Mouse (Mus musculus) ZHBTc4 (cell line): ENCODE data around the gene Orc5.

Experiments used
- DNase-seq: peaks from one replicate; pipeline ENCODE4 v3.0.0-alpha.2; 2011; ENCODE audit warnings: low read depth, low spot score

Gene Orc5

DNA sequence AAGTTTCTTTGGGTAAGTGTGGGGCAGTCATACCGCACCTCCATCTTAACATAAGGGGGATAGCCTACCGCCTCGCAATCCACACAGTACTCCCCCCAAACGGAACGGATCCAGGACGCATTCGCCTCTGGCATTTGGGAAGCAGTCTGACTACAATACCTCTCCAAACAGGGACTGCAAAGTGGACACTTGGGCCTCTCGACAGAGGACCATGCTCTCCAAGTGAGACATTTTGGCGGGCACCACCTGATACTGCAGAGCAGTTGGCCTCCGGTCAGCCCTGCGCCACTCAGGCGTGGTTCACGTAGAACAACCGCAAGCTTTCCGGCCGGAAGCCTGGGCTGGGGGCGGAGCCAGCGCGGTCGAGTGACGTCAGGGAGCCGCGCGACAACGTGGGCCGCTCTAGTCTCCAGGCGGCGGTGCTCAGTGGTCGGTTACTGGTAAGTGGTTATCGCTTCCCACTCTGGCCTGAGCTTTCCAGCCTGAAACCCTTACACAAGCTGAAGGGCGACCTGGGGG, at the start of gene Orc5:
TSS of gene Orc5 (minus strand) at position 397 of the 519 bp plus-strand sequence.
- peak; percentile 97 for DNase-seq

DNA sequence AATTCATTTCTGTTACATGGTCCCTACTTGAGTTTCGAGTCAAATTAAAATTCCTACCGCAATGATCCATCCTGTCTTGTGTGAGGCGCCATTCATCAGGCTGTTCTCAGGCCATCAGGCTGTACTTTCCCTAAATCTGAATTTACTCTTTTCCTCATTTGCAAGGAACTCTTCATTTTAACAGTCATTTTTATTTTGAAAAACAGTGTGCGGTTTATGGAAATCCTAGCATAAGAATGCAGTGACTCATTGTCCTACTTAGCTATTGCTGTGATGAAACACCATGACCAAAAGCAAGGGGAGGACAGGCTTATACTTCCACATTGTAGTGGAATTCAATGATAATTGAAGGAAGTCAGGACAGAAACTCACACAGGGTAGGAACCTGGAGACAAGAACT, 46.8 kb upstream of the Orc5 start:
- no peak for DNase-seq

DNA sequence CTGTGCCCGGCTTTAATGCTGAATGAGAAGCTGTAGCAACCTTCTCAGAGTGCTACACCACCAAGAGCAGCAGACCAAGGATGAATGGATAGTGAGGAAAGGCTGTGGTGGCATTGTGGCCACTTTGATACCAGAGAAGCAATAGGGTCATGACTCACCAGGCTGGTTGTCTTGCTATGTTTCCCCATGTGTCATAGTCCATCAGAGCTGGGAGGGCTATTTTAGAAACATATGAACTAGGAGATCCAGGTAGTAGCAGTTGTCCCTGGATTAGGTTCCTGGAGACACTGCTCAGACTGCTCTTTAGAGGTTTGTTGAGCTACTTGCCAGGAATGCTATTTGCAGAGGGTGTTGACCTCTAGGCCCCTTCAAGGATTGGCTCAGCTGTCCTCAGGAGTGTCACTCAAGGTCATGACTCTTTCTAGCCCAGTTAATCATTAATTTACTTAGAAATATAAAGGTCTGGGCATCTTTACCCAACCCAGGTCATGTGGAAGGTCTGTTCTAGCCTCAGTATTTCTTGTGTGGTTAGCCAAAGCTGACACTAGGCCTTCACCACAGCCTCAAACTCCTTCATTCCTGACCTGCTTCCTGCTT, 39.2 kb upstream of the Orc5 start:
- DNase-seq = peak; percentile 25

DNA sequence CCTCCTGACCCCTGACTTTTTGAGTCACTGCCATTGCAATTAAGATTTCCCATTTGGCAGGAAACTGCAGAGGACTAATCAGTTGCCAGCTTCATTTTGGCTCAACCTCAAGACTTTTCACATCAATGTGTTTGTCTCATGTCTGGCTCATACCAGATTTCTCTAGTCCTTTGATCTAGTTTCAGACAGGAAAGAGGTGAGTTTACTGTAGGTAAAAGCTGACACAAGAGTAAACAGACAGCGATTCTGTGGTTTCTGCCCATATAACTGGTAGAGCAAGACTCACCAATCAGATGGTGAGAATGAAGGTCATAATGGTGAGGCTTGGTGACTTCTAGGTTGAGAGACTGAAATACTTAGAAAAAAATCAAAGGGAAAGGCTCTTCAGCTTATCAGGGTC, 37.3 kb upstream of the Orc5 start:
- DNase-seq = no peak

DNA sequence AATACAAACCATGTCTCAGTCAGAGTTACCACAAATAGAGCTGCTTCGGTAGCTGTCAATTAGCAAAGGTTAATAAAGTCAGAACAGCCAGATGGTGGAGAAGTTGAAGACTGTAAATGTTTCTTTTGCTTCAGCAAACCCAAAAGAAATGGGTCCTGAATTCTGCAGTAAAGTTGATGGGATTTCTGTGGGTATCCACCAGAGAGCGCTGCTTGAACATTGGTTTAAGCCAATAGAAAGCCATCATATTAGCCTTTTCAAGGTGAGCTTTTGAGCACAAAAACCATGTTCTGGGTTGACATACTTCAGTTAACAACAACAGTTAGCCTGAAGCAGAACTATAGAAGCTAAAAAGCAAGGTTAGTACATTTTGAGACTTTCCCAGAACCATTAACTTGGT, 34.3 kb upstream of the Orc5 start:
- DNase-seq = peak; percentile 12

DNA sequence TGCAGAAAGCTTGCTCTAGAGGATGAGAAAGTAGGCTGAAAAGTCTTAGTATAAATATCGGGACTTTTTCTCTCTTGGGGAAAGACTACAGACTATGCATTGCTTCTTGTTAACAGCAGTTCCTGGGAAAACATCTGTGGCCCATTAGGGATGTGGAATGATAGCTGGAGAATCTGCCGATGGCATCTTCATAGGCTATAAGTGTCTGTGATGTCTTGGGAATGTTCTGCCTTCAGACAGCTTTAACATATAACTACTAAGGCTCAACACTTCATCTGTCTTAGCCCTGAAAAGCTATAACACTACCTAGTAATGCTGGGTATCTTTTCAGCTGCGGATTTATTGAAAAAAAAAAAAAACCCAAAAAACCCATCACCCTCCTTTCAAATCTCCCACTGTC, 27.8 kb upstream of the Orc5 start:
- no peak for DNase-seq

DNA sequence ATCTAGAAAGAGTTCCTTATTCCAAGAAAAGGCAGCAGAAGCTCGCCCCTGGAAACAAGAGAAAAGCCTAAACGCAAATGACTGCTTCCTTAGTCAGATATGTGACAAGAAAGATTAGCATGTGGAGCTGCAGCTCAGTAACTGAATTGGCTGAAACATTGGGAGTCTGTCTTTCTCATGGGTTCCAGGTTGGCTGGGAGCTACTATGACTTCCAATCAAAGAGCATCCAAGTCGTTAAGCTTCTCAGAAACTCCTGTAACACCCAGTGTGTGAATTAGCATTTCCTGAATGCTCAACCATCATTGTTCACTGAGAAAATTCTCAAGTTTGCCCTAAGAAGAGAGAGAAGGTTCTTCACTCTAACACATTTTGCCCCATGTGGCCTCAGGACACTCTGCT, 24.5 kb upstream of the Orc5 start:
- DNase-seq = peak; percentile 40

DNA sequence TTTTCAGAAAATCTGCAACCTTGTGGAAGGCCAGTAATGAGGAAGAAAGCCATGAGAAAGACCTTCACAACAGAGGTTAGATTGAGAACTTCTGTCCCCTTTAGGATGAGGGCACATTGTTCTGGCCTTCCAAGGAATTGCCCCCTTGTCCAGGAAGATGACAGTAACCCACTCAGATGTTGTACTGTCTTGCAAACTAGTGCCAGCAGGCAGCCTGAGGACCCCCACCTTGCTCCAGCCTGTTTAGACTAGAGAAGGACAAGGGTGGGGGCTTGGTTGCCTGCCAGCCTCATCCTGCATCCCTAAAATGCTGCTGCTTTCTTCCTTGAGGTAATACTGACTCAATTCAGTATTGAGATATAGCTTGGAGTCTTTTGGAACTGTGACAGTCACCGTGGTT, 23.9 kb upstream of the Orc5 start:
- no peak for DNase-seq

DNA sequence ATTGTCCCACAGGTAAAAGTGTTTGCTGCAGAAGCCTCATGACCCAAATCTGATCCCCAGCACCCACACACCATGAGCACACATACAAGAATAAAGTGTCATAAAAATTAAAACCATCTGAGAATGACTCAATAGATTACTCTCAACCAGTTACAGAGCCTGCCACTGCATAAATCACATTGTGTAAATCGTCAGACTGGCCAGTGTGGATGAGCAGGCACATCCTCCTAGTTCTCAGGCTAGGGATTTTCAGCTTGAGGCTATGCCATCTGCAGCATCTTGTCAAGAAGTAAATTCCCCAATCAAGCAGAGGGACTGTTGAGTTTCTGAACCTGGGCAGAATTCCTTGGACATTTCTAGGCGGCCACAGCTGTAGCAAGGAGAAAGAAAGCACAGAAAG, 23.5 kb upstream of the Orc5 start:
- no peak for DNase-seq

DNA sequence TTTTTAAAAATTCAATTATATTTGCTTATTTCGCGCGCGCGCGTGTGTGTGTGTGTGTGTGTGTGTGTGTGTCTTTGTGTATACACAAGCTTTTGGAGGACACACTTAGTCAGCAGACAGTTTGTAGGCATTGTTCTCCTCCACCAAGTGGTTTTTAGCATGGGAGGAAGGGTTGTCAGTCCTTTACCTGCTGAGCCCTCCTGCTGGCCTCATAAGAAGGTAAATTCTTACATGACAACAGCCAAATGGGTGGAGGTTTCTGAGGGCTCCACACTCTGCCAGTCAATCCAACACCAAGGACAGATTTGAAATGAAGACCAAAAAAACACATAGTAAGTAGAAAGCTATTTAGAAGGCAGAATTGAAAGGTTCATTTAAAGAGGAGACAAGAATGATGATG, 22.7 kb upstream of the Orc5 start:
- peak; percentile 79 for DNase-seq

DNA sequence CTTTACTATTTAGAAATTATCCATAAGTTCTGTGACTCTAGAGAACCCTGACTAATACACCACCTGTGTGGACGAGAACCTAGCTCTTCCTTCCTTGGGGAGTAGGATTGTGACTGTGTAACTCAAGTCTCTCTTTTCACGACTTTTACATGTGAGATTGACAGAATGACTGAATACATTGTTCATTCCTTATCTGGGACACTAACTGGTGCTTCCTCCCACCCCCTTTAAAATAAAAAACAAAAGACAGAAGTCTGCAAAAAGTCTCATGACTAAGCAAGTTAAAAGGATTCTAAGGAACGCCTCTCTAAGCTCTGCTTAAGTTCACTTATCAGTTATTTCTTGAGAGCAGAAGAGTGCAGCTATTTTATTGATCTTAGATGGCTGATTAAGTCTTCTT, 22.2 kb upstream of the Orc5 start:
- DNase-seq = peak; percentile 57

DNA sequence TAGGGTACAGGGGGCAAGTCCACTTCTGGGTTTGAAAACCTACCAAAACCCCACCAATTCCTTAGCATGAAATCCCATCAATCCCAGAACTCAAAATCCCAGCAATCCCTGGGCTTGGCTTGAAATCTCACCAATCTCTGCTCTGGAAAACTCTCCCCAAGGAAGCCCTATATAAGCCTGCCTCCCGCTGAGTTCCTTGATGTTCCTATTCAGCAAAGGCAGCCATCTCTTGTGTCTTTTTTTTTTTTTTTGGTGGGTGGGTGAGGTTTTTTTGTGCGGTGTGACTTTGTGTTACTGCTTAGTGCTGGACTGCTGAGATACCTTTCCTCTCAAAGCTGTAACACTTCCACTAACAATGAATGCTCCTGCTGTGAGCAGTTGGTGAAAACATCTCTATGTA, 15.5 kb upstream of the Orc5 start:
- DNase-seq = peak; percentile 97

DNA sequence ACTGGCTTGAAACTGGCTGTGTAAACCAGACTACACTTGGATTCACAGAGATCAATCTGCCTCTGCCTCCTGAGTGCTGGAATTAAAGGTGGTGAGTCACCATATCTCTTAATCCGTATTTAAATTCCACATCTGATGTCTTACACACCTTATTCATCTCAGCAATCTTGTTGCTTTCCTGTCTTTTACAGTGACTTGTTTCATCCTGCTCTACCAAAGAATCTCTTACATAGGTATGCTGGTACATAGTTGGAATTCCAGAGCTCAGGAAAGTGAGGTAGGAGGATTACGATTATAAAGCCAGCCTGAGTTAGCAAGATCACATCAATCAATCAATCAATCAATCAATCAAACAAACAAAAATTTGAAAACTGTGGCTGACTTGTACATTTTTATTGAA, 9.6 kb upstream of the Orc5 start:
- DNase-seq = peak; percentile 54

DNA sequence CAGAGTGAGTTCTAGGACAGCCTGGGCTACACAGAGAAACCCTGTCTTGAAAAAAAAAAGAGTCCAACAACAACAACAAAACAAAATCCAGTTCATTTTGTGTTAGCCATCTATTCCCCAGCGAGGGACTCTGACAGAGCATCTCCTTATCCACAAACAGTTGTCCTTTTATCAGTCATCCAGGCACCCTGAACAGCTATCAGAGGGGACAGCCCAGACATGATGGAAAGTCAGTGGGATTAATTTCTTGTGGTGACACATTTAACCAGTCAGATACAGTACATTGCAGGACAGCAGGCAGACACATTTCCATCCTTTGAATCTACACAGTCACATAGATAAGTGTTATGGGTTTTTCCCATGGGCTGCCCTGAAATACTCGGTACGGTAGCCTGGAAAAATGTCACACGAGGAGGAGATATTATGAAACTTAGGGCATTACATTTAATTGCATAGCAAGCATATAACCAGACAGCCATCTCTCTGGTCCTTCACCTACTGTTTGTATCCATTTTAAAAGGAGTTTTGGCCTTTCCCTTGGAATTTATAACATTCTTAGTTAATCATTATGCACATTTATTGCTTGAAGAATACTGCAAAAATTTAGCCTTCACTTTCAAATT, 7.4 kb upstream of the Orc5 start:
- no peak for DNase-seq

DNA sequence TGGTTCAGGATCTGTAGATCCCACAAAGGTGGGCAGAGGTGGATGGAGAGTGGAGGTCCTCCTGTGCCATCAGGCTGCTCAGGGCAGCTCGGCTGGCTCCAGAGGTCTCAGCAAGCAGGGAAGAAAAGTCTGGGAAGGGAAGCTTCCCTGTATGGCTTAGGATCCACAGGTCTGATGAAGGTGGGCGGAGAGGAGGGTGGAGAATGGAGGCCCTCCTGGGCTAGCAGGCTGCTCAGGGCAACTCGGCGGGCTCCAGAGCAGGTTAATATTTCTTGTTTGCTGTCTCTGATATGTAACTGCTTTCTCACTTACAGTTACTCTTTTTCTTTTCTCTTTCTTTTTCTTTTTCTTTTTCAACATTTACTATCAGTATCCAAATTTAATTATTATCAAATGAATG, 6.5 kb upstream of the Orc5 start:
- DNase-seq = no peak

DNA sequence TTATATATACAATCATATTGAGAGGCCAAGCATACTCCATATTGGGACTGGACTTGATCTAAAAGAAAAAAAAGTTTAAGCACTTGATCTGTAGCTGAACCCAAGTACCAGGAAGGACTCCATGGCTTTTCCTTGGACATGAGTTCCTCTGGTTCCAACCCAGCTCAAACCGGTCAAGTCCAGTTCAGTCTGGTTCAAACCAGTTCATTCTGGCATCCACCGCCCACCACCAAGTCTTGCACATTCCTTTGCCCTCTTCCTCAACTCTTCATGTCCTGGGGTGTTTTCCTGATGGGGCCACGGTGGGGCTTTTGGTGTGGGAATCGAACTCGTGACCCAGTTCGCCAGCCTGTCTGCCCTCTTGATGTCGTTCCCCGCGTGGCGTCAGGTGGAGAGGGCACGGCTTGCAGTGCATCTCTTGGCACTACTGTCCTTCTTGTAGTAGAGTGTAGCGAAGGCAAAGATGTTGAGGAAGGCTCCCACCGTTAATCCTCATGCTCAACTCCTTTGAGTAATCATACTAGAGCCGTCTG, 2.1 kb upstream of the Orc5 start:
- peak; percentile 64 for DNase-seq

DNA sequence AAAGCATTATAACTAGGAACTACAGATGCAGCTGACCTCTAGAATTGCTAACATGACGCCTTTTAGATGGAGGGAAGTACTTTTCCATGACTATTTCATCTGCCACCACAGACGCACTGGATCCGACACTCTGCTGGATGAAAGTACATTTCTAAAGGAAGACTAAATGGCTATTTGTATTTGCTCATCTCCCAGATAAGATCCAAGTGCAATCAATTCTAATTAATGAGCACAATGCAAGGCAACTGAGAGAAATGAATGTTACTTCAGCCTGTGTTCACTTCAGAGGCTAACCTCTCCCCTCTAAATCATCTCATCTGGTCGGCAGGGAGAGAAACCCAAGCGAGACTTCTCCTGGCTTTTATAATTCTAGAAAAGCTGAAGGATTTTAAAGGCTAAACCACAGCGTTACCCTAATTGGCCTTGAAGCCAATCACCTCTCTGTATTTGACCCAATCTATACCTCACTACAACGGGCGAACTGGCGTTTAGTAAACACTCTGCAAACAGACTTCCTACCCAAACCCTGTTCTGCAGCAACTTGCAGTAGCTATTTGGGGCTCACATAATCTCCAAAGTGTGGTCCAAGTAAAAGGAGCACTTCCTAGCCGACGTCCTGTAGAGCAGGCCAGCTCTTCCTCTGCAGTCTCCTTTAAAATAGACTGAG, 730 bp downstream of the Orc5 start:
- no peak for DNase-seq

DNA sequence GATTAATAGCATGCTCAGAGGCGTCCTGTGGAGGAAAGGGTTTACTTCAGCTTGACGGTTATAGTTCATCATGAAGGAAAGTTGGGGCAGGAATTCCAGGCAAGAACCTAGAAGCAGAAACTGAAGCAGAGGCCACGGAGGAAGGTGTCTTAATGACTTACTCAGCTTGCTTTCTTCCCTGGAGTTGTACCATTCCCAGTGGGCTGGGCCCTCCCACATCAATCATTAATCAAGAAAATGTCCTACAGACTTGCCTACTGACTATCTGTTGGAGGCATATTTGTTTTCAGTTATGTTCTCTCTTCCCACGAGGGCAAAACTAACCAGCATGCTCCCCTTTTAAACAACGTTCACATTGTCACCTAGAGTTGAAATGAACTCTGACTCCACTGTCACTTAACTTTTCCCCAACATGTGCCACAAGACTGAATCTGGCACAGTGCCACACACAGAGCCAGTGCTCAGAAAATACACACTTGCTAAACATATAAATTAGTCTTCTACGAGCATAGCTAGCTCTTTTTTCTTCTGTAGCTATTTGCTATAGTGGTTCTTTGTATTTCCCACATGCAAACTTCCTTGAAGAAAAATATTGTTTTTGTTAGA, 1.6 kb downstream of the Orc5 start:
- peak; percentile 9 for DNase-seq

DNA sequence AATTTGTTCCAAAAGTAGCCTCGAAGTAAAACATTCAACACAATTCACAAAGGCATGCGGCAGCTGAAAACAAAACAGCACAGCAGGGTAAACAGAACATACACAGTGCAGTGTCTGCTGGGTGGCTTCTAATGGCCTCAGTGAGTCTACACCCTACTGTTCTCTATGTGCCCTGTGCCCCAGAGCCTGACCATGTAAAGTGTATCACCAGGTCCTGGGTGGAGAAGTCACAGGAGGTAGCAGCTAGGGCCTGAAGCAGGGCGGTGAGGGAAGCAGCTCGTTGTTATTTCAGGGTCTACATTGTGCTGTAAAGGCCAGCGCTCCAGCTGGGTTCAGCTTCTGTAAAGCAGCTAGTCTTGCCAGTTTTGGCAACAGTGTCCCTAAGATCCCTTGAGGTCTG, 3.7 kb downstream of the Orc5 start:
- DNase-seq = no peak

DNA sequence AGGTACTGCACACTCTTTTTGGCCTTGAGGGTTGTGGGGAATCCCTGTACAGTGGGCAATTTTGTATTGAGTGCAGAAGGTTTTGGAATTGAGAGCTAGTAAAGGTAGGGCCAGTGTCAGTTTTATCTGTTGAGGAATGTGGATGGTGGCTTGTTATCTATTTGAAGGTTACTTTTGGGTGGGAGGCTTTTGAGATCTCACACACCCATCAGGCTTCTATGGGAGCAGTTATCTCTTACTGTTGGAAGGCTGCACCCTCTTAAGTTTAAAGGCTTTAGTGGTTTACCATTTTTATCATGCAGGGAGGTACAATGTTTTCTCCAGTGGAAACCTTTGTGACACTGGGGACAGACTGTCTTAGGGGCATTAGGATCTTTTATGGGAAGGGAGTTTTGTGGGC, 4.9 kb downstream of the Orc5 start:
- DNase-seq = no peak

DNA sequence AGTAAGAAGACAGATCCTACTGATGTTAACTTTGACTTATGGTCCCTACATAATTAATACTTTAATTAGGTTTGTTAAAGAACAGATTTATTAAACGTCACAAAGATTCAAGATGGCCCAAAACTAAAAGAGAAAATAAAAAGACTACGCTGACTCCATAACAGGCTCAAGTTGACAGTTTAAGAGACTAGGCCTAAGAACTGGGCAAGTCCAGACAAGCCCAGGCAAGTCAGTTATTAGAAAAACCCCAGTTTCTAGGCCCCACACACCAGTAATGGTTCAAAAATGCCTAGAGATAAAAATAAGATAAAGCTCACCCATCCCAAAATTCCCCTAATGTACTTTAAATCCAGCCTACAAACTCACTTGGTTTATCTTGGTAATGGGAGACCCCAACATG, 7.6 kb downstream of the Orc5 start:
- no peak for DNase-seq

DNA sequence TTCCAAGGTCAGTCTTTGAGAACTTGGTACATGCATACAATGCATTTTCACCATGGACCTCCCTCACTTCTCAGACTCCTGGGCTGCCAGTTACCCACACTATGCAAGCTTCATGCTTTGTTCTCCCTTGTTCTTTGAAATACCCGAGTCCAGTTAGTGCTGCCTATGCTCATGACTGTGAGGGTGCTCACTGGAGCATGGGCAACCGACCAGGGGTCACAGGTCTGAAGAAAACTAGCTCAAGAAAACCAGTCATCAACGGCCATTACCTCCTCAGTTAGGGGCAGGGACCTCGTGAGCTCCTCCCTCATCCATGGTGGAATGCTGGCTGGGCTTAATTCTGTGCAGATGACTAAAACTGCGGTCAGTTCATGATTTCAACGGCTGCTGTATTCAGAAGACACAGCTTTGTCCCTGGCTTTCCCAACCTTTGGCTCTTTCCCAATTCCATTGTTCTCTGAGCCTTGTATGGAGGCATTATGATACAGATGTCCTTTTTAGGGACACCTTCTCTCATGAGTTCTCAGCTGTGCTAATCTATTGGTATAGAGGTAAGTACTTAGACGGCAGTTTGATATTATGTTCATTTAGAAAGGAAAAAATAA, 11.1 kb downstream of the Orc5 start:
- no peak for DNase-seq
